27 mouse cellular contexts compared by ENCODE assay signal in the genomic region with DNA sequence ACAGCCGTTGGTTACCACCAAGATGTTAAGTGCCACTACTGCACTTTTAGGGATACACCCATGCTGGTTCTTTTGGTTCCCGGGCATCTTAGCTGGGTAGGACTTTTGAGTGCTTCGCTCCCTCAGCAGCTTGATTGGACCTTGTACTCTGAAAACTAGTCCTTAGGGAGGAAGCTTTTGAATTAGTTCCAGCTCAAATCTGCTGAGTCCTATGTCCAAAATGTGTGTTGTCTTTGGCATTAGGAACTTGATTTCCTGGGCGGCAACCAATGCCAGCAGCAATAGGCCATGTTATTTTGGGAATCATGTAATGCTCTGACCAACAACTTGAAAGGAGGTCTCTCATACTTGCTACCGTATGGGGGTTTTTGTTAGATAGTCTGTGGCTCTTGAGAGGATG. TPM values are rescaled to one million over a fixed set of nuclear protein-coding genes. Genes with fewer than 3 reads are reported as not detected.
DNase-seq lines count a peak whose midpoint lies in the region; ATAC-seq lines count a peak whose summit lies in the region.
"Had no signal": no experiment of that assay in that cellular context is flagged by ENCODE, and none has a peak within 500 bp of the region (broad histone marks: within the 10 kb centered on the region; RNA-seq: fewer than 3 reads in every experiment).

No protein-coding gene starts in this region.

- H3K4me3 ChIP-seq in kidney, embryonic 16.5 days (ENCODE audit: low read length): no peak overlapping the region
- H3K4me3 ChIP-seq: embryonic facial prominence, embryonic 10.5 days; forebrain, embryonic 15.5 days; heart, embryonic 10.5 days; hindbrain, embryonic 13.5 days; limb, embryonic 12.5 days; liver, embryonic 13.5 days; neural tube, embryonic 15.5 days had no signal

- no peaks in the 10 kb centered on the region for H3K4me1 ChIP-seq in kidney, embryonic 16.5 days (ENCODE audit: insufficient read depth, low read length)
- H3K4me1 ChIP-seq: embryonic facial prominence, embryonic 10.5 days; forebrain, embryonic 15.5 days; heart, embryonic 10.5 days; hindbrain, embryonic 13.5 days; limb, embryonic 12.5 days; liver, embryonic 13.5 days; neural tube, embryonic 15.5 days had no signal

- no peak for ATAC-seq in kidney, embryonic 16.5 days (ENCODE audit: low FRiP score, low TSS enrichment)
- ATAC-seq in monocyte, adult 5-6 weeks (replicated peaks; ENCODE audit: insufficient number of reproducible peaks, low FRiP score, low TSS enrichment, poor library complexity, severe bottlenecking): no peak
- ATAC-seq: CD4-positive, CD25-positive, alpha-beta regulatory T cell, adult 4 months; forebrain, embryonic 15.5 days had no signal

- peak; percentile 15 for DNase-seq in adrenal gland, adult 2 months
- no peak for DNase-seq in adrenal gland, postnatal 25 days
- DNase-seq in heart, adult 18-20 months: peak; percentile 26 to 33
- no peak for DNase-seq in heart, postnatal 4 days
- DNase-seq in kidney, adult 8-10 months: peak; percentile 47 to 79
- no peak for DNase-seq in spleen, adult 12 weeks (ENCODE audit: low spot score)
- DNase-seq: cerebellum, postnatal 10 days; gastrocnemius, postnatal 36 days; liver, embryonic 13.5 days; lung, adult 2 months; lung, postnatal 14 days had no signal

- no peak overlapping the region for H3K27ac ChIP-seq in kidney, embryonic 16.5 days (ENCODE audit: low read length)
- H3K27ac ChIP-seq: embryonic facial prominence, embryonic 10.5 days; forebrain, embryonic 15.5 days; heart, embryonic 10.5 days; hindbrain, embryonic 13.5 days; kidney, postnatal 0 days; limb, embryonic 12.5 days; liver, embryonic 13.5 days; neural tube, embryonic 15.5 days; stomach, postnatal 0 days had no signal

- no peaks in the 10 kb centered on the region for H3K9me3 ChIP-seq in kidney, embryonic 16.5 days (ENCODE audit: low read length)
- H3K9me3 ChIP-seq: embryonic facial prominence, embryonic 10.5 days; forebrain, embryonic 15.5 days; heart, embryonic 10.5 days; hindbrain, embryonic 13.5 days; limb, embryonic 12.5 days; liver, embryonic 13.5 days; neural tube, embryonic 15.5 days had no signal

- H3K36me3 ChIP-seq in kidney, embryonic 16.5 days (ENCODE audit: insufficient read depth, low read length): no peaks in the 10 kb centered on the region
- H3K36me3 ChIP-seq: embryonic facial prominence, embryonic 10.5 days; forebrain, embryonic 15.5 days; heart, embryonic 10.5 days; hindbrain, embryonic 13.5 days; limb, embryonic 12.5 days; neural tube, embryonic 15.5 days had no signal

- WGBS in kidney, embryonic 16.5 days: 79% methylated on average over 5 of the region's 5 CpGs

- no peak overlapping the region for H3K4me2 ChIP-seq in kidney, embryonic 16.5 days (replicated peaks; ENCODE audit: low read depth, low read length)
- H3K4me2 ChIP-seq: forebrain, embryonic 15.5 days; hindbrain, embryonic 13.5 days; limb, embryonic 12.5 days; liver, embryonic 13.5 days; midbrain, embryonic 11.5 days; neural tube, embryonic 15.5 days had no signal

- no peaks in the 10 kb centered on the region for H3K27me3 ChIP-seq in kidney, embryonic 16.5 days (ENCODE audit: insufficient read depth, low read length)
- H3K27me3 ChIP-seq: forebrain, embryonic 15.5 days; hindbrain, embryonic 13.5 days; limb, embryonic 12.5 days; liver, embryonic 13.5 days; neural tube, embryonic 15.5 days had no signal

- H3K9ac ChIP-seq in kidney, embryonic 16.5 days (replicated peaks; ENCODE audit: low read length): no peak overlapping the region
- H3K9ac ChIP-seq: forebrain, embryonic 15.5 days; hindbrain, embryonic 13.5 days; limb, embryonic 12.5 days; liver, embryonic 13.5 days; neural tube, embryonic 15.5 days had no signal

RNA-seq across cellular contexts. Expression of gene Cir1, which starts 13.4 kb away (rescaled TPM):
- 10 to 100 TPM; 14.0 to 21.7 TPM for total RNA-seq in adrenal gland, adult 2 months (2021)
- polyA plus RNA-seq in adrenal gland, adult 2 months (2012; rRNA removed): 0.36 and 0.40 TPM in 2 replicates
- 22.7 and 27.6 TPM in 2 replicates for total RNA-seq in adrenal gland, postnatal 25 days (2021)
- 10 to 100 TPM; 11.1 to 13.9 TPM for total RNA-seq in heart, adult 18-20 months (2021)
- 10 to 100 TPM; 10.8 to 11.1 TPM for total RNA-seq in heart, postnatal 4 days (2021)
- 20.5 and 20.7 TPM in 2 replicates for polyA plus RNA-seq in kidney, embryonic 16.5 days (2015; fragmentation: Nextera tagmentation; extraction: Ambion mirVana)
- 25.7 to 34.2 TPM (median 30.7 TPM) in 3 replicates for total RNA-seq in monocyte, adult 5-6 weeks (2017)

RNA-seq across cellular contexts. Expression of gene Scrn3, which starts 13.5 kb away (rescaled TPM):
- total RNA-seq in adrenal gland, adult 2 months (2021): 10 to 100 TPM; 19.1 to 28.1 TPM
- polyA plus RNA-seq in adrenal gland, adult 2 months (2012; rRNA removed): 3.8 and 4.6 TPM in 2 replicates
- 24.1 and 29.1 TPM in 2 replicates for total RNA-seq in adrenal gland, postnatal 25 days (2021)
- 10 to 100 TPM; 26.1 to 33.9 TPM for total RNA-seq in heart, adult 18-20 months (2021)
- 10 to 100 TPM; 11.2 to 16.6 TPM for total RNA-seq in heart, postnatal 4 days (2021)
- polyA plus RNA-seq in kidney, embryonic 16.5 days (2015; fragmentation: Nextera tagmentation; extraction: Ambion mirVana): 19.2 and 19.3 TPM in 2 replicates
- 6.3 to 13.4 TPM (median 10.3 TPM) in 3 replicates for total RNA-seq in monocyte, adult 5-6 weeks (2017)

RNA-seq across cellular contexts. Expression of gene Sp9, which starts 54.1 kb away (rescaled TPM):
- total RNA-seq in adrenal gland, adult 2 months (2021): not detected
- polyA plus RNA-seq in adrenal gland, adult 2 months (2012; rRNA removed): not detected in 2 replicates
- total RNA-seq in adrenal gland, postnatal 25 days (2021): not detected in 2 replicates
- total RNA-seq in heart, adult 18-20 months (2021): not detected
- total RNA-seq in heart, postnatal 4 days (2021): not detected
- polyA plus RNA-seq in kidney, embryonic 16.5 days (2015; fragmentation: Nextera tagmentation; extraction: Ambion mirVana): not detected in 2 replicates
- not detected in 3 replicates for total RNA-seq in monocyte, adult 5-6 weeks (2017)
- total RNA-seq: adrenal gland, postnatal 36 days; gastrocnemius, postnatal 36 days; megakaryocyte progenitor cell, adult 5-6 weeks had no signal
- polyA plus RNA-seq: CD4-positive, CD25-positive, alpha-beta regulatory T cell, adult 4 months; heart, embryonic 10.5 days; heart, postnatal 0 days; kidney, postnatal 0 days; liver, embryonic 13.5 days; lung, adult 2 months; stomach, postnatal 0 days; thymus, postnatal 0 days had no signal

Comparison
In these comparisons a context has a peak if more than half of its experiments do, and no peak if none do; other contexts are left out.
1. DNase-seq: peak in adrenal gland, adult 2 months (single experiment), heart, adult 18-20 months (2 of 2) and kidney, adult 8-10 months (2 of 2); none in adrenal gland, postnatal 25 days (single experiment), heart, postnatal 4 days (single experiment) and spleen, adult 12 weeks (single experiment).